In genomic region chr6:128104712-128105324, GRCm38 (mm10) we compare ENCODE assay signal across 8 mouse cellular contexts. TPM values are rescaled to one million over a fixed set of nuclear protein-coding genes. Genes with fewer than 3 reads are reported as not detected.
DNase-seq lines count a peak whose midpoint lies in the region; ATAC-seq lines count a peak whose summit lies in the region.
"Had no signal": no experiment of that assay in that cellular context is flagged by ENCODE, and none has a peak within 500 bp of the region (broad histone marks: within the 10 kb centered on the region; RNA-seq: fewer than 3 reads in every experiment).

No protein-coding gene starts in this region.

- peak overlapping the region; percentile 37 for H3K9ac ChIP-seq in stomach, embryonic 16.5 days (ENCODE audit: low read length)

- no peak overlapping the region for H3K4me2 ChIP-seq in stomach, embryonic 16.5 days (ENCODE audit: low read depth, low read length)

- no peaks in the 10 kb centered on the region for H3K27me3 ChIP-seq in megakaryocyte, embryonic 14.5 days (replicated peaks)
- H3K27me3 ChIP-seq in stomach, embryonic 16.5 days (ENCODE audit: control insufficient read depth, insufficient read depth, low read length), result no peaks in the 10 kb centered on the region

- no peaks in the 10 kb centered on the region for H3K9me3 ChIP-seq in megakaryocyte, embryonic 14.5 days
- H3K9me3 ChIP-seq in stomach, embryonic 16.5 days (replicated peaks; ENCODE audit: control insufficient read depth, low read length), result no peaks in the 10 kb centered on the region

- peaks cover 100% of the 10 kb centered on the region for H3K4me1 ChIP-seq in megakaryocyte, embryonic 14.5 days
- H3K4me1 ChIP-seq in stomach, embryonic 16.5 days (ENCODE audit: control insufficient read depth, insufficient read depth, low read length), result peaks cover 43% of the 10 kb centered on the region

- WGBS in stomach, embryonic 16.5 days, result 51% methylated on average over 7 of the region's 7 CpGs

- H3K4me3 ChIP-seq in megakaryocyte, embryonic 14.5 days (replicated peaks), result peak overlapping the region; percentile 62
- H3K4me3 ChIP-seq in stomach, embryonic 16.5 days (replicated peaks; ENCODE audit: low read length), result no peak overlapping the region

- peak overlapping the region; percentile 93 for H3K27ac ChIP-seq in stomach, embryonic 16.5 days (ENCODE audit: low read length)

- ATAC-seq in megakaryocyte, adult 5-6 weeks (ENCODE audit: poor library complexity, severe bottlenecking), result no peak
- ATAC-seq in stomach, embryonic 16.5 days (ENCODE audit: insufficient read depth, low FRiP score), result peak; percentile 46; the same call in 1 of the 2 replicates

- H3K36me3 ChIP-seq in megakaryocyte, embryonic 14.5 days (replicated peaks; ENCODE audit: low read length), result peaks cover 63% of the 10 kb centered on the region
- H3K36me3 ChIP-seq in stomach, embryonic 16.5 days (ENCODE audit: control insufficient read depth, insufficient read depth, low read length), result no peaks in the 10 kb centered on the region

- DNase-seq in forelimb bud, embryonic 11.5 days (ENCODE audit: low read depth, low spot score), result peak; percentile 32
- peak; percentile 77 to 81 for DNase-seq in kidney, postnatal 36 days
- no peak for DNase-seq in spleen, adult 18-20 months
- DNase-seq in natural killer cell, adult 2 months (ENCODE audit: low spot score in 2 of 2), result no peak
- DNase-seq: gastrocnemius, postnatal 10 days had no signal

RNA-seq across cellular contexts. Expression of gene Tspan9, which starts 38.6 kb away (rescaled TPM):
- polyA plus RNA-seq in megakaryocyte, embryonic 14.5 days (2012; ENCODE audit: insufficient read depth, low replicate concordance), result 87.8 and 156 TPM in 2 replicates
- not detected in 2 replicates for total RNA-seq in megakaryocyte, adult 5-6 weeks (2015)
- 0.26 and 1.3 TPM in 2 replicates for total RNA-seq in megakaryocyte, adult 5-6 weeks (2017)
- polyA plus RNA-seq in stomach, embryonic 16.5 days (2015; fragmentation: Nextera tagmentation; extraction: Ambion mirVana), result 177 and 178 TPM in 2 replicates

Comparison
In these comparisons a context has a peak if more than half of its experiments do, and no peak if none do; other contexts are left out.
1. DNase-seq: peak in forelimb bud, embryonic 11.5 days (single experiment) and kidney, postnatal 36 days (2 of 2); none in spleen, adult 18-20 months (0 of 2) and natural killer cell, adult 2 months (0 of 2).